Mouse (Mus musculus): ENCODE measurements around the gene Cavin3.
"Not testable (repeated sequence)": the region's sequence is repeated elsewhere in the genome, so short reads cannot be mapped to it uniquely, and the experiment has no call there.

Cavin3 gene

GRCm38 (mm10) chr7:105480561-105481504, 1.3 kb downstream of the Cavin3 start:
- DNase-seq (ENCODE audit: low spot score) = no peak

- DNase-seq (ENCODE audit: low spot score) = no peak
Measured at GRCm38 (mm10) chr7:105480081-105480480, 2.0 kb downstream of the Cavin3 start.

- DNase-seq (ENCODE audit: low spot score) = no peak
Measured at GRCm38 (mm10) chr7:105479232-105479631, 2.9 kb downstream of the Cavin3 start.

- DNase-seq (ENCODE audit: low spot score) = no peak
Measured at GRCm38 (mm10) chr7:105478344-105478743, 3.8 kb downstream of the Cavin3 start.

- DNase-seq (ENCODE audit: low spot score) = peak; percentile 86
Measured at GRCm38 (mm10) chr7:105477841-105478240, 4.3 kb downstream of the Cavin3 start.

GRCm38 (mm10) chr7:105477433-105477700, 4.7 kb downstream of the Cavin3 start:
- DNase-seq (ENCODE audit: low spot score) = no peak

- DNase-seq (ENCODE audit: low spot score) = no peak
Measured at GRCm38 (mm10) chr7:105476683-105477432, 5.2 kb downstream of the Cavin3 start.

GRCm38 (mm10) chr7:105475396-105475949, 6.6 kb downstream of the Cavin3 start:
- DNase-seq (ENCODE audit: low spot score) = no peak

GRCm38 (mm10) chr7:105474771-105475315, 7.3 kb downstream of the Cavin3 start:
- no peak for DNase-seq (ENCODE audit: low spot score)

GRCm38 (mm10) chr7:105472607-105473006, 9.5 kb downstream of the Cavin3 start:
- DNase-seq (ENCODE audit: low spot score) = no peak

GRCm38 (mm10) chr7:105465505-105465904, 16.6 kb downstream of the Cavin3 start:
- DNase-seq (ENCODE audit: low spot score) = not testable (repeated sequence)

GRCm38 (mm10) chr7:105458546-105458945, 23.6 kb downstream of the Cavin3 start:
- no peak for DNase-seq (ENCODE audit: low spot score)

GRCm38 (mm10) chr7:105453345-105453744, 28.8 kb downstream of the Cavin3 start:
- DNase-seq (ENCODE audit: low spot score) = not testable (repeated sequence)

- no peak for DNase-seq (ENCODE audit: low spot score)
Measured at GRCm38 (mm10) chr7:105445076-105445475, 37.0 kb downstream of the Cavin3 start.

GRCm38 (mm10) chr7:105441426-105441825, 40.7 kb downstream of the Cavin3 start:
- no peak for DNase-seq (ENCODE audit: low spot score)

GRCm38 (mm10) chr7:105437979-105438772, 43.9 kb downstream of the Cavin3 start:
- DNase-seq (ENCODE audit: low spot score) = no peak

- DNase-seq (ENCODE audit: low spot score) = no peak
Measured at GRCm38 (mm10) chr7:105434798-105435197, 47.3 kb downstream of the Cavin3 start.

- no peak for DNase-seq (ENCODE audit: low spot score)
Measured at GRCm38 (mm10) chr7:105433859-105434258, 48.2 kb downstream of the Cavin3 start.

- DNase-seq (ENCODE audit: low spot score) = no peak
Measured at GRCm38 (mm10) chr7:105432058-105432457, 50.0 kb downstream of the Cavin3 start.
